Mouse (Mus musculus): ENCODE data around the gene Zfp36l1. TPM values are rescaled to one million over a fixed set of nuclear protein-coding genes. Genes with fewer than 3 reads are reported as not detected.

Zfp36l1 gene
- polyA plus RNA-seq, 1 experiment from 2014 or later: 52.3 TPM

DNA sequence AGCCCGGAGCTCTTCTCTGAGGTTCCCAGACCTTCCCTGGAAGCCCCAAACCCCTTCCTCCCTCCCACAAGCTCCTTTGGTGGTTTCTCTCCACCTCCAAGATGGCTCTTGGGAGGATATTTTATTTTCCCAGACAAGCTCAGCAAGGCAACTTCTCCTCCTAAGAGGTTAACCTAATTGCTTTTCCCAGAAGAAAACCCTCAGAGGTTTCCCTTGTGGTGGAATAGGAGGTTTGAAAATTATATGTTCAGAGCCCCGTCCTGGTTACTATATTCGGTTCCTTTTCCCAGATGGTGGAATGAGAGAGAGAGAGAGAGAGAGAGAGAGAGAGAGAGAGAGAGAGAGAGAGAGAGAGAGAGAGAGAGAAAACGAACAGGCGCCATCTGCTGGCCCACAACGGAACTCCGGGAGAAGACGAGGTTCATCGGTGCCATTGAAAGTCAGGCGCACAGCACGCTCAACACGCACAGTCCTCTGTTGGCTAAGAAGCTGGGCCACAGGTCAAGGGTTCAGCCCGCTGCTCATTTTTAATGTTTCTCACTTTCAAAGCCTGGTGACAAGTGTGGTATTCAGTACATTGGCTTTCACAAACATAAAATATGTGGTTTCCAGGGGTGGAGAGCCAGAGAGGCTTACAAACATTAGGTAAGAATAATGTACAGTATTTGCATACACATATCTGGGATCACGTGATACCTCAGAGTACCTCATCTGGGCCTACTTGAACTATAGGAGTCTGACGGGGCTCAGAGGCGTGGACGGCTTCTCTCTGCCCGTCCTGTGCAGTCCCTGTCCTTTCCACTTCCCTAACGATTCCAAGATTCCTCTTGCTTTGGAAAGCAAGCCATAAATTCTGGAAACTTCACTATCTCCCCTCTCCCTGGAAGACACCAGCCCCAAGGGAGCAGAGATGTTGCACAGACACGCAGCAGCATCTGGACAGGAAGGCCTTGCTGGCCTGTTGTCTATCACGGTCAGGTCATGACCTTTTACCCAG, 33.7 kb upstream of the Zfp36l1 start:
- 50% methylated on average over 21 of the region's 21 CpGs for WGBS
- H3K27ac ChIP-seq (replicated peaks; ENCODE audit: low read depth, low read length): no peak overlapping the region
- ATAC-seq (ENCODE audit: low FRiP score, low TSS enrichment): no peak
- no peaks in the 10 kb centered on the region for H3K36me3 ChIP-seq (ENCODE audit: control insufficient read depth, insufficient read depth, low read length)
- H3K4me1 ChIP-seq (ENCODE audit: control insufficient read depth, insufficient read depth, low read length): 0 out of 2 replicates have a peak, but pooled peaks cover 3% of the 10 kb centered on the region
- H3K4me2 ChIP-seq (ENCODE audit: low read length): no peak overlapping the region
- no peak overlapping the region for H3K9ac ChIP-seq (replicated peaks; ENCODE audit: low read length)
- H3K4me3 ChIP-seq (replicated peaks; ENCODE audit: low read depth, low read length): no peak overlapping the region
- no peaks in the 10 kb centered on the region for H3K27me3 ChIP-seq (ENCODE audit: control insufficient read depth, insufficient read depth, low read length)
- H3K9me3 ChIP-seq (ENCODE audit: control insufficient read depth, low read length): no peaks in the 10 kb centered on the region
- DNase-seq: peak; percentile 87

- 51% methylated on average over 8 of the region's 8 CpGs for WGBS
- DNase-seq: no peak
- no peaks in the 10 kb centered on the region for H3K9me3 ChIP-seq (ENCODE audit: control insufficient read depth, low read length)
- no peak overlapping the region for H3K9ac ChIP-seq (replicated peaks; ENCODE audit: low read length)
- no peak overlapping the region for H3K4me2 ChIP-seq (ENCODE audit: low read length)
- H3K4me3 ChIP-seq (replicated peaks; ENCODE audit: low read depth, low read length): no peak overlapping the region
- H3K4me1 ChIP-seq (ENCODE audit: control insufficient read depth, insufficient read depth, low read length): 0 out of 2 replicates have a peak, but pooled peaks cover 3% of the 10 kb centered on the region
- H3K27ac ChIP-seq (replicated peaks; ENCODE audit: low read depth, low read length): no peak overlapping the region
- no peaks in the 10 kb centered on the region for H3K36me3 ChIP-seq (ENCODE audit: control insufficient read depth, insufficient read depth, low read length)
- no peaks in the 10 kb centered on the region for H3K27me3 ChIP-seq (ENCODE audit: control insufficient read depth, insufficient read depth, low read length)
- no peak for ATAC-seq (ENCODE audit: low FRiP score, low TSS enrichment)
These were observed 32.6 kb upstream of the Zfp36l1 start for GRCm38 (mm10) chr12:80145365-80145764.

DNA sequence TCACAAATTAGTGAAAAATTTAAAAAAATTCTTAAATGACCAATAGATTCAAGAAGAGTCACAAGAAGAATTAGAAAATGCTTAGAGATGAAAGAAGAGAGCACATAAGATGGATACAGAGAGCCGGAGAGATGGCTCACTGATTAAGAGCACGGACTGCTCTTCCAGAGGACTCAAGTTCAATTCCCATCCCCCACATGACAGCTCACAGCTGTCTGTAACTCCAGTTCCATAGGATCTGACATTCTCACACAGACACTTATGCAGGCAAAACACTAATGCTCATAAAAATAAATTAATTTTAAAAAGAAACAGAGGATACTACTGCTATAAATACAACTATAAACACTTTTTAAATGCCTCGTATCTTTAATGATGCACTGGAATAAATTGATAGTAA, 32.0 kb upstream of the Zfp36l1 start:
- ATAC-seq (ENCODE audit: low FRiP score, low TSS enrichment): no peak

DNA sequence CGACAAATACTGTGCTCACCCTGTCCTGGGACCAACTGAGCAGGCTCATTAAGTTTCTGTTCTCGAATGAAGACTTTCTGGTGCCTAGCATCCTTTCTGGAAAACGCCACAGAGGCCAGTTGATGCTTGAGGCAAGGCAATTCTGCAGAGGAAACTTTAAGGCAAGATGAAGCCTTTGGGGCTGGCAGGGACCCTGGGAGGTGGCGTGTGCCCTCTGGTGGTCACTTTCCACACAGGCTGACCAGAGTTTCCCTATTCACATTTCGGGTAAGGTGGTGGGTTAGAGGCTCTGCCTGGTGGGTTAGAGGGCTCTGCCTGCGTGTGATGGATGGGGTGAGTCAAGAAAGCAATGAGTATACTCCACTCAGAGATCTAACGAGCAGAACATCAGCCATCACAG, 28.7 kb upstream of the Zfp36l1 start:
- Histone ChIP-seq H3K36me3 (ENCODE audit: control insufficient read depth, insufficient read depth, low read length) (no peaks in the 10 kb centered on the region), H3K9me3 (ENCODE audit: control insufficient read depth, low read length) (no peaks in the 10 kb centered on the region), H3K9ac (replicated peaks; ENCODE audit: low read length) (no peak overlapping the region), H3K27ac (replicated peaks; ENCODE audit: low read depth, low read length) (no peak overlapping the region), H3K4me3 (replicated peaks; ENCODE audit: low read depth, low read length) (no peak overlapping the region), H3K4me2 (ENCODE audit: low read length) (no peak overlapping the region), H3K27me3 (ENCODE audit: control insufficient read depth, insufficient read depth, low read length) (no peaks in the 10 kb centered on the region), H3K4me1 (ENCODE audit: control insufficient read depth, insufficient read depth, low read length) (0 out of 2 replicates have a peak, but pooled peaks cover 3% of the 10 kb centered on the region)
- ATAC-seq (ENCODE audit: low FRiP score, low TSS enrichment) (no peak), DNase-seq (peak; percentile 85)
- WGBS: 26% methylated on average over 7 of the region's 7 CpGs

More for the DNA sequence above, 32.0 kb upstream of the Zfp36l1 start:
- no peak for DNase-seq
- H3K9me3 ChIP-seq (ENCODE audit: control insufficient read depth, low read length): no peaks in the 10 kb centered on the region
- H3K4me3 ChIP-seq (replicated peaks; ENCODE audit: low read depth, low read length): no peak overlapping the region
- 0 out of 2 replicates have a peak, but pooled peaks cover 3% of the 10 kb centered on the region for H3K4me1 ChIP-seq (ENCODE audit: control insufficient read depth, insufficient read depth, low read length)
- no peaks in the 10 kb centered on the region for H3K27me3 ChIP-seq (ENCODE audit: control insufficient read depth, insufficient read depth, low read length)
- H3K4me2 ChIP-seq (ENCODE audit: low read length): no peak overlapping the region
- no peaks in the 10 kb centered on the region for H3K36me3 ChIP-seq (ENCODE audit: control insufficient read depth, insufficient read depth, low read length)
- H3K9ac ChIP-seq (replicated peaks; ENCODE audit: low read length): no peak overlapping the region
- no peak overlapping the region for H3K27ac ChIP-seq (replicated peaks; ENCODE audit: low read depth, low read length)
- WGBS: 78% methylated on average over 3 of the region's 3 CpGs

DNA sequence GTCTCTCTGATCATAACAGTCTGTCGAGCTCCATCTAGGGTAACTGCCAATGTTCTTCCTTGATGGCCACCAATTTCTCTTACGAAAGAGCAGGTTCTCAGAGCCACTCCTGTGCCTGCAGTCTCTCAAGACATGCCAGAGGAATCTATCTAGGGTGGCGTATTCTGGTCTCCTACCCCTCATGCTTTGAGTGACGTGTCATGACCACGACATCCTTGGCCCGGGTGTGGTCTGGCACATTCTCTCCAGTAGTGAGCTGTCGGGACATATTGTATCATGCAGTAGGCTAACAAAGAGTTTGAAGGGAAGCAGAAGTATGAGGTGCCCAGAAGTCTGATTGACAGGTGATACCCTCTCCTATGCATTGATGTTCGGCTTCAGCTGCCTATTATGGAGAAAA, 28.2 kb upstream of the Zfp36l1 start:
- H3K27ac ChIP-seq (replicated peaks; ENCODE audit: low read depth, low read length): no peak overlapping the region
- no peak overlapping the region for H3K4me2 ChIP-seq (ENCODE audit: low read length)
- H3K9me3 ChIP-seq (ENCODE audit: control insufficient read depth, low read length): no peaks in the 10 kb centered on the region
- H3K36me3 ChIP-seq (ENCODE audit: control insufficient read depth, insufficient read depth, low read length): no peaks in the 10 kb centered on the region
- no peak overlapping the region for H3K9ac ChIP-seq (replicated peaks; ENCODE audit: low read length)
- WGBS: 83% methylated on average over 8 of the region's 8 CpGs
- no peak overlapping the region for H3K4me3 ChIP-seq (replicated peaks; ENCODE audit: low read depth, low read length)
- no peaks in the 10 kb centered on the region for H3K27me3 ChIP-seq (ENCODE audit: control insufficient read depth, insufficient read depth, low read length)
- no peak for DNase-seq
- H3K4me1 ChIP-seq (ENCODE audit: control insufficient read depth, insufficient read depth, low read length): 0 out of 2 replicates have a peak, but pooled peaks cover 2% of the 10 kb centered on the region
- ATAC-seq (ENCODE audit: low FRiP score, low TSS enrichment): no peak

DNA sequence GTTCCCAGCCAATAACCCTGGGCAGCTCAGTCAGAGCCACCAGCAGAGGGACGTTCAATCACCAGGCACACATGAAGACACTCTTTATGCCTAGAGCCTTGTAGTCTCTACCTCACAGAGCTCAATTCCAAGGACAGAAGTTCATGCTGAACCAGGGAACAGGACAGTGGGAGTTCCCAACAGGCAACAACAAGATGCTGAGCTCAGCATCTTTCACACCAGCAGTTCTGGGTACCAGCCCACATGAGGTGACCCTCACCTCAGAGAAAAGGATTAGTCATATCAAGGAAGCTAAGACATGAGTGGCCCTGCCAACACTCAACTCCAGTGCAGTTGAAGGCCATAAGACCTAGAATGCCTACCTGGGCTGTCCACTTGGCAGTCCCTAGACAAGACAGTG, 24.9 kb upstream of the Zfp36l1 start:
- 87% methylated on average over 1 of the region's 1 CpGs for WGBS
- DNase-seq: no peak
- no peak overlapping the region for H3K9ac ChIP-seq (replicated peaks; ENCODE audit: low read length)

GRCm38 (mm10) chr12:80137246-80137645, 24.4 kb upstream of the Zfp36l1 start:
- Histone ChIP-seq H3K27ac (replicated peaks; ENCODE audit: low read depth, low read length) (no peak overlapping the region), H3K27me3 (ENCODE audit: control insufficient read depth, insufficient read depth, low read length) (no peaks in the 10 kb centered on the region), H3K9ac (replicated peaks; ENCODE audit: low read length) (no peak overlapping the region), H3K36me3 (ENCODE audit: control insufficient read depth, insufficient read depth, low read length) (no peaks in the 10 kb centered on the region), H3K4me3 (replicated peaks; ENCODE audit: low read depth, low read length) (no peak overlapping the region), H3K9me3 (ENCODE audit: control insufficient read depth, low read length) (no peaks in the 10 kb centered on the region), H3K4me2 (ENCODE audit: low read length) (no peak overlapping the region), H3K4me1 (ENCODE audit: control insufficient read depth, insufficient read depth, low read length) (peaks cover 1% of the 10 kb centered on the region)
- ATAC-seq (ENCODE audit: low FRiP score, low TSS enrichment): no peak
- DNase-seq: no peak
- 89% methylated on average over 6 of the region's 6 CpGs for WGBS

More for the DNA sequence above, 24.9 kb upstream of the Zfp36l1 start:
- Histone ChIP-seq H3K27me3 (ENCODE audit: control insufficient read depth, insufficient read depth, low read length) (no peaks in the 10 kb centered on the region), H3K4me3 (replicated peaks; ENCODE audit: low read depth, low read length) (no peak overlapping the region), H3K36me3 (ENCODE audit: control insufficient read depth, insufficient read depth, low read length) (no peaks in the 10 kb centered on the region), H3K9me3 (ENCODE audit: control insufficient read depth, low read length) (no peaks in the 10 kb centered on the region), H3K27ac (replicated peaks; ENCODE audit: low read depth, low read length) (no peak overlapping the region), H3K4me2 (ENCODE audit: low read length) (no peak overlapping the region), H3K4me1 (ENCODE audit: control insufficient read depth, insufficient read depth, low read length) (no peaks in the 10 kb centered on the region)
- ATAC-seq (ENCODE audit: low FRiP score, low TSS enrichment): no peak

DNA sequence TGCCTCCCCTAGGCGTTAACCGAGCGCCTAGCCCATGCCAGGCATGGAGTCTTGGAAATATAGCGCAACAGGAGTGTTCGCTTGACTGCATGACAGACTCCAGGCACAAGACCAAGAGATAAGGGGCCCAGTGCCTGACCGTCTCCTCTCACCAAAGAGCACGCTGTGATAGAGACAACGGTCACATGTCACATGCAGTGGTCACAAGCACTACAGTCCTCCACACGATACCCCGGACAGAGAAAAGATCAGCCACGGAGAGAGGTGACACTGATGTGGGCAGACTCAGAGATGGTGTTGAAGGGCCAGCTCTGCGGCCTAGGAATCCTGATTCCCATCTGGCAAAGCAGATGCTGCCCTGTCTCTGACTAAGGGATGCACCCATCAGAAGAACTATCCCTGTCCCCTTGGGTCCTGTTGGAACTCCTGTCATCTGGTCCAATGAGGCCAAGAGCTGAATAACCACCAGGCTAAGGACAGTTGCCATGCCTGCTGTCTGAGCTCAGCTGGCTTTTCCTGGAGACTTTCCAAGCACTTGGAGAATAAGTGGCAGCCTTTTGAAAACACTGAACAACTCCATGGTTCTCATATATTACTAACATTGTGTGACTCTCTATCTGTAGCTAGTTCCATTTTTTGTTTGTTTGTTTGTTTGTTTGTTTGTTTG, 23.6 kb upstream of the Zfp36l1 start:
- Histone ChIP-seq H3K36me3 (ENCODE audit: control insufficient read depth, insufficient read depth, low read length) (no peaks in the 10 kb centered on the region), H3K9ac (replicated peaks; ENCODE audit: low read length) (no peak overlapping the region), H3K4me1 (ENCODE audit: control insufficient read depth, insufficient read depth, low read length) (peaks cover 10% of the 10 kb centered on the region), H3K4me2 (ENCODE audit: low read length) (no peak overlapping the region), H3K4me3 (replicated peaks; ENCODE audit: low read depth, low read length) (no peak overlapping the region), H3K9me3 (ENCODE audit: control insufficient read depth, low read length) (no peaks in the 10 kb centered on the region), H3K27me3 (ENCODE audit: control insufficient read depth, insufficient read depth, low read length) (no peaks in the 10 kb centered on the region), H3K27ac (replicated peaks; ENCODE audit: low read depth, low read length) (no peak overlapping the region)
- WGBS: 89% methylated on average over 12 of the region's 12 CpGs
- no peak for ATAC-seq (ENCODE audit: low FRiP score, low TSS enrichment)
- peak; percentile 40 for DNase-seq
